Mouse (Mus musculus) MEL (cell line): ENCODE data around the gene Gprin3. TPM values are rescaled to one million over a fixed set of nuclear protein-coding genes. Genes with fewer than 3 reads are reported as not detected.

ENCODE experiments used
- polyA plus RNA-seq, 2 experiments: library from polyadenylated mRNA; stranded (reverse) in 1 of 2; unstranded in 1 of 2; fragments of >175 nt in 1 of 2; fragments of >200 nt in 1 of 2; gene quantifications; 2 replicates each; pipeline versions ENCODE4 v1.2.1 to v1.2.4; 2012; ENCODE audit warnings: low replicate concordance in 2 of 2, low read depth in 1 of 2; ENCODE audit not compliant: insufficient read length in 2 of 2, insufficient read depth in 1 of 2, missing spikeins in 1 of 2
- total RNA-seq: library from RNA; depleted of rRNA; stranded (reverse); fragments of 300-350 nt; gene quantifications from 2 replicates; pipeline ENCODE4 v1.2.3, GENCODE M21; 2012; rRNA removed

Gene Gprin3
- total and polyA plus RNA-seq, 3 experiments = not detected

Other genes with a start within 250 kb of the Gprin3 start
- 7.2 and 7.6 TPM in 2 replicates for gene Tigd2, start 217.4 kb downstream of the Gprin3 start, total RNA-seq
- gene Tigd2, start 217.4 kb downstream of the Gprin3 start, polyA plus RNA-seq = 10 to 100 TPM in 1 of 2 experiments, 1 to 10 TPM in 1; 7.5 to 64.5 TPM